Mouse (Mus musculus) gastrocnemius, postnatal 14 days (tissue): Measurements from ENCODE around the gene Rdh16f1. TPM values are rescaled to one million over a fixed set of nuclear protein-coding genes. Genes with fewer than 3 reads are reported as not detected.
"Not testable (repeated sequence)": the region's sequence is repeated elsewhere in the genome, so short reads cannot be mapped to it uniquely, and the experiment has no call there.

ENCODE experiments used
- DNase-seq: peaks from one replicate; pipeline ENCODE4 v3.0.0; 2021; ENCODE audit warnings: mixed read lengths
- intact Hi-C: fragments of 180-260 bp; cut with DNase I; formaldehyde crosslinking; loops from one replicate; pipeline ENCODE4 v1.15.1; 2025; ENCODE audit warnings: low total_unique reads
- total RNA-seq, 2 experiments: library from RNA; stranded (reverse); gene quantifications; 2 replicates each; pipeline ENCODE4 v1.2.3; 2021

Rdh16f1 gene
- total RNA-seq, 2 experiments from 2014 or later, result 0.24 to 0.51 TPM

- intact Hi-C loops, result no loop called here
Measured at GRCm38 (mm10) chr10:127804416-127804815, 44.8 kb downstream of the Rdh16f1 start.

GRCm38 (mm10) chr10:127815888-127816287 is 56.3 kb downstream of the Rdh16f1 start:
- DNase-seq, result no peak
- intact Hi-C loops, result no loop called here

More at GRCm38 (mm10) chr10:127804416-127804815, 44.8 kb downstream of the Rdh16f1 start:
- no peak for DNase-seq

- intact Hi-C loops, DNase-seq: not testable (repeated sequence)
Measured at GRCm38 (mm10) chr10:127817268-127817910, 57.8 kb downstream of the Rdh16f1 start.

GRCm38 (mm10) chr10:127821806-127822205 is 62.2 kb downstream of the Rdh16f1 start:
- DNase-seq, intact Hi-C loops: not testable (repeated sequence)

- intact Hi-C loops, result no loop called here
- no peak for DNase-seq
Measured at GRCm38 (mm10) chr10:127825386-127825785, 65.8 kb downstream of the Rdh16f1 start.

GRCm38 (mm10) chr10:127829121-127829520 is 69.5 kb downstream of the Rdh16f1 start:
- DNase-seq, result no peak
- intact Hi-C loops, result no loop called here

- DNase-seq, intact Hi-C loops: not testable (repeated sequence)
Measured at GRCm38 (mm10) chr10:127834186-127834585, 74.6 kb downstream of the Rdh16f1 start.

- no peak for DNase-seq
- intact Hi-C loops, result no loop called here
Measured at GRCm38 (mm10) chr10:127835292-127835691, 75.7 kb downstream of the Rdh16f1 start.

- DNase-seq, intact Hi-C loops: not testable (repeated sequence)
Measured at GRCm38 (mm10) chr10:127837793-127838192, 78.2 kb downstream of the Rdh16f1 start.

- intact Hi-C loops, result no loop called here
- no peak for DNase-seq
Measured at GRCm38 (mm10) chr10:127838539-127838938, 79.0 kb downstream of the Rdh16f1 start.

GRCm38 (mm10) chr10:127840776-127841175 is 81.2 kb downstream of the Rdh16f1 start:
- intact Hi-C loops, result no loop called here
- DNase-seq, result no peak

Other genes starting within 250 kb of the Rdh16f1 start
- gene Ndufa4l2, start 244.8 kb upstream of the Rdh16f1 start, total RNA-seq, result 10 to 100 TPM; 23.3 to 25.3 TPM
- gene Shmt2, start 237.3 kb upstream of the Rdh16f1 start, total RNA-seq, result 10 to 100 TPM; 29.4 to 33.1 TPM
- gene Nxph4, start 225.2 kb upstream of the Rdh16f1 start, total RNA-seq, result 1 to 10 TPM; 1.3 to 1.5 TPM
- gene Lrp1, start 138.6 kb upstream of the Rdh16f1 start, total RNA-seq, result 100 to 1,000 TPM in 1 of 2 experiments, 10 to 100 TPM in 1; 73.8 to 101 TPM
- gene Stat6, start 116.8 kb upstream of the Rdh16f1 start, total RNA-seq, result 10 to 100 TPM; 16.1 to 16.6 TPM
- gene Nemp1, start 92.9 kb upstream of the Rdh16f1 start, total RNA-seq, result 1 to 10 TPM; 2.3 to 2.7 TPM
- gene Nab2, start 91.2 kb upstream of the Rdh16f1 start, total RNA-seq, result 1 to 10 TPM; 4.9 to 5.5 TPM
- under 1 TPM; 0.18 to 0.53 TPM for gene Myo1a, start 54.6 kb upstream of the Rdh16f1 start, total RNA-seq
- not detected for gene Tac2, start 35.3 kb upstream of the Rdh16f1 start, total RNA-seq
- 1 to 10 TPM; 4.7 to 4.9 TPM for gene Zbtb39, start 20.2 kb upstream of the Rdh16f1 start, total RNA-seq
- gene Gpr182, start 8.1 kb upstream of the Rdh16f1 start, total RNA-seq, result under 1 TPM; 0.47 to 0.80 TPM
- gene Rdh1, start 66 bp upstream of the Rdh16f1 start, total RNA-seq, result under 1 TPM in 1 of 2 experiments, not detected in 1; 0.16 TPM
- under 1 TPM in 1 of 2 experiments, not detected in 1; 0.24 TPM for gene Rdh9, start 16.6 kb downstream of the Rdh16f1 start, total RNA-seq
- not detected for gene Rdh16, start 41.4 kb downstream of the Rdh16f1 start, total RNA-seq
- gene Rdh19, start 90.1 kb downstream of the Rdh16f1 start, total RNA-seq, result not detected
- gene Rdh16f2, start 106.7 kb downstream of the Rdh16f1 start, total RNA-seq, result not detected
- gene Rdh7, start 129.0 kb downstream of the Rdh16f1 start, total RNA-seq, result not detected
- not detected for gene Sdr9c7, start 138.7 kb downstream of the Rdh16f1 start, total RNA-seq
- gene Hsd17b6, start 247.8 kb downstream of the Rdh16f1 start, total RNA-seq, result not detected